Mouse (Mus musculus): ENCODE data around the gene Skap1.

GRCm38 (mm10) chr11:96740796-96741195 is 276.4 kb downstream of the Skap1 start:
- no peak for TF ChIP-seq POLR2A (IDR thresholded peaks at IDR 0.05; ENCODE audit: insufficient read depth, low read depth, low read length)
- no peak for TF ChIP-seq EP300 (IDR thresholded peaks at IDR 0.05; ENCODE audit: insufficient read depth, low read depth, low read length)
- no peak for TF ChIP-seq CTCF (IDR thresholded peaks at IDR 0.05)
